Mouse (Mus musculus) erythroblast, adult 5-6 weeks (primary cell): ENCODE measurements around the gene Pcolce2. TPM values are rescaled to one million over a fixed set of nuclear protein-coding genes. Genes with fewer than 3 reads are reported as not detected.
A peak's percentile ranks its signal among the peaks of the same experiment; 100 is the strongest.

Source experiments
- ATAC-seq: replicated peaks from 2 replicates; pipeline ENCODE4 v1.8.0; 2016; ENCODE audit warnings: moderate number of reproducible peaks, mild to moderate bottlenecking, moderate TSS enrichment, inconsistent platforms; ENCODE audit not compliant: poor library complexity, low FRiP score, severe bottlenecking
- total RNA-seq, 2 experiments: library from RNA; stranded (forward) in 1 of 2; stranded (reverse) in 1 of 2; fragments of 150-400 nt in 1 of 2; fragments of 200-764, 138-1000 nt in 1 of 2; gene quantifications; 2 replicates each; pipeline versions ENCODE4 v1.2.3 to v1.2.4; 2015 to 2017; ENCODE audit warnings: low replicate concordance in 2 of 2

The Pcolce2 gene
- total RNA-seq, 2 experiments from 2014 or later = not detected

DNA sequence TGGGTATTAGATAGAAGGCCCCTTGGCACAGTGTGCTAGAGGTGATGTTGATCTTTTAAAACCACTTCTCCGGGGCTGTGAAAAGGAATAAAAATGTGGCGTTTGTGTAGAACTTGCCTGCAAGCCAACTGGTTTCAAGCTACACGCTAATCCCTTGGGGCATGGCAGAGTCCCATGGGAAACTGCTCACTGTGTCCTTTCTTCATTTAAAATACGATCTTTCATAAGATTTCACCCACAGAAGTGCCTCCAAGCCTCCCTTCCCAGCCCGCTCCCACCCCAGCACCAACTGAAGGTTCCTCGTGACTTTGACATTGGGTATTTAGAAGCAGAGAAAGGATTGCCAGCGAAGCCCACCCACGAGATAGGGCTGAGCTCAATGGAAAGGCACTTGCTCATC lies 8.5 kb downstream of the Pcolce2 start:
- no peak for ATAC-seq

DNA sequence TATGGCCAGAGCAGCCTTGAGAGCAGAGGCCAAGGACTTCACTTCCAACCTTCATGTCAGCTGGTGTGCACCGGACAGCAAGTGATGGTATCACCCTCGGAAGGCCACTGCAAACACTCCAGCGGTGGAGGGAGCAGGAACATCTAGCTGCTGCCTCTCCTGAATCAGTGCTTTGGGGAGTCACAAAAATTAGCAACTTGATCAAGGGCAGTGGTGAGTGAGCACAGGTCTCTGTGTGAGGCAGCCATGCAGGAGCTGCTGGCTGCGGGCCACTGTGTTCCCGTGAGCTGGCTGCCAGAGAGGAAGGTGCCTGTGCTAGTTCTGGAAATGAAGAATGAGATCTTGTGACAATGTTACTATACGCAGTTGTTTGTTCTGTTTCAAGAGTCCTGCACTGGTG lies 16.0 kb downstream of the Pcolce2 start:
- no peak for ATAC-seq

DNA sequence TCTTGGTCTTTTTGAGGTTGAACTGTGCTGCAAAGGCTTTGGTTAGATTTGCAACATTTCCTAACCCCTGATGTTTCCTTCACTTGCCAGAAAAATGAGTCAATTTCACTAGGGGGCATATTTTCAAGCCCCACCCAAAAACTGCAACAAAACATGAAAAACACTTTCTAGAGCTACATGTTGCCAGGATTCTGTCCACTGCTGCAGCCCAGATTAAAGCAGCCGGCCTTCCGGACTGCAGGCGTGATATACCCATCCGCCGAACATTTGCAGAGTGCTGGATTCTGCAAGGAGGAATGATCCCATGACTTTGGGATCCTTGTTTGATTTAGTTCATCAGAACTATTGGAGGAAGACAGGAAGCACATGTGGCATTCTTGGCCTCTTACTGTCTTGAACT lies 17.0 kb downstream of the Pcolce2 start:
- ATAC-seq = no peak

DNA sequence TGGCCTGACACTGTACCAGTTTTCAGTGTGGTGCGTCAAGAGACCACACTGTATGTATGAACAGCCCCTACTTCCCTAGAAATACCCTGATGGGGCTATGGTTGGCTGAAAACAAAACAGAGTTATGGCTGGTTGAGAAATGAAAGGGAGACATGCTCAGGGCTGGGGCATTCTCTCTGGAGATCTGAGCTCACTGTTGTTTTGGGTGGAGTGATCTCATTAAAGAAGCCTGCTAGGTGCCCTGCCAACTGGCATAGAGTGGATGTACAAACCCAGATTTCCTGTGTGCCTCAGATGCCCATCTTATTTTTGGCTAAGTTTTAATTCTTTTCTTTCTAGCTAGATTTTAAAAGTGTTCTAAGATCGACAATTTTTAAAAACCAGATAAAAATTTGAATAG lies 20.5 kb downstream of the Pcolce2 start:
- ATAC-seq = no peak

DNA sequence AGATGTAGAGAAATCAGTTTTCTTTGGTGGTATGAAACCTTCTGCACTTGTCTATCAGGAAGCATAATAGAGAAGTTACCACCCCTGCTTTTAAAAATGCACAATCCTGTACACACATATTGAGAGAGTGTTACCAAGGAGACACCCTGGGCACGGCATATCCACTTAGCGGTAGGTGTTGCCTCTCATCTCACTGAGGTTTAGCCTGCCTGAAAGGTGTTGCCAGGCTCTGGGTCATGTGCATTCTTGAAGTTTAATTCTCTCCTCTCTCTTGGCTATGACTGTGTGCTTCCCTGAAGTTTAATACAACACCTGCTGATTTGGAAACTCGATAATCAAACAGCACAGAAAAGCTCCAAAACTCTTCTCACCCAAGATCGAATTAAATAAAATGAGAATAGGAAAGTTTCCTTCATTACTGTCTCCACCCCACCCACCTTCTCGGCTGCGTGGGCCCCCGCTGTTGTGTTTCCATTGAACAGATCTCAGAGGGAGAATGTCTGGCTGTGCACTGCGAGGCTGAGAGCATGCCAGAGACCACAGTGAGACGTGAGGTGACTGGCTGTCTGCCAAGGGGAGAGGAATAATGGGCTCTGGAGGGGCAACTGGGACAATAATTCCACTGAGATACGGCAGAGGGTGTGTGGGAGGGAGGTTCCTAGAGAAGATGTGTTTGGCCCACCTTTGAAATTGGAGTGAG lies 27.0 kb downstream of the Pcolce2 start:
- ATAC-seq = no peak

- ATAC-seq = no peak
These were observed 28.4 kb downstream of the Pcolce2 start for GRCm38 (mm10) chr9:95665835-95666234.

DNA sequence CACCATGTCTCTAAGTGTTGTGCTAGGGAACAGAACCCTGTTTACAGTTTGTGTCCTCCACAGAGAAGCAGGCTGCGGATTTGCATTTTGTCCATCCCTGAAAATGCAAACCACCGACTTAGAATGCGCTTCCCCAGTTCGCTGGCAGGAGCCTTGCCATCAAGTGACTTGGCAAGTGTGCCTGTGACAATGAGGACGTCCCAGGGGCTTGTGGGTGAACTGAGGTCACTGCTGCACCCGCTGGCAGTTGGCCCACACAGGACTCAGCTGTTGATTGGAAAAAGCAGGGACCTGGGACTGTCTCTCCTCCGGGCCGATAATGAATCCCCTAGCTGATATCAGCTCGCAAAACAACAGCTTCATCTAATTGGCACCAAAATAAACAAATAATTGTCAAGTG lies 30.4 kb downstream of the Pcolce2 start:
- no peak for ATAC-seq

DNA sequence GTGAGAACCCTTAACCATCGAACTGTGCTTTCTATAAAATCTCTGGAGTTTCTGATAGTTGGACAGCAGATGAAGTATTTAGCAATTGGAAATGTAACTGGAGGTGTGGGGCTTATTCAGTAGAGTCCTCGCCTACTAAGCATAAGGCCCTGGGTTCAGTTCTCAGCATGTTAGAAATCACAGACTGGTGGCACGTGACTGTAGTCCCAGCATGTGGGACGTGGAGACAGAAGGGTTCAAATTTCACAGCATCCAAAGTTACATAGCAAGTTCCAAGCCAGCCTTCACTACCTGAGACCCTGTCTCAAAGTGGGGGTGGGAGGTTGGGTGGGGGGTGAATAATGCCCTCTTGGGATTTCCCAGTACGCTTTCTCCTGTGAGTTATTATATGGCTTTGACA lies 30.9 kb downstream of the Pcolce2 start:
- ATAC-seq = no peak

- no peak for ATAC-seq
These were observed 34.9 kb downstream of the Pcolce2 start for GRCm38 (mm10) chr9:95672331-95672730.

DNA sequence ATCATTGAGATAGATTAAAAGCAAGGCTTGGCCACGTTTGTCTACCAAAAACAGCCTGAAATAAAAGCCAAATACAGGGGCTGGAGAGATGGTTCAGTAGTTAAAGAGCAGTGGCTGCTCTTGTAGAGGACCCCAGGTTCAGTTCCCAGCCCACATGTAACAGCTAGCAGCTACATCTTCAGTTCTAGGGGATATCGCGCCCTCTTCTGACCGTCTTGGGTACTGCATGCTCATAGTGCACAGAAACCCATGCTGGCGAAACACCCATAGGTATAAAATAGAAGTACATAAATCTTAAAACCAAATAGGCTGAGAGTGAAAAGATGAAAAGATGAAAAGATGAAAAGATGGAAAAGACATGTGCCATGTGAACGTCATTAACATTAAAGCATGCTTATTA lies 35.4 kb downstream of the Pcolce2 start:
- ATAC-seq = no peak

- no peak for ATAC-seq
These were observed 37.8 kb downstream of the Pcolce2 start for GRCm38 (mm10) chr9:95675064-95675699.

GRCm38 (mm10) chr9:95676021-95676420 lies 38.6 kb downstream of the Pcolce2 start:
- no peak for ATAC-seq

DNA sequence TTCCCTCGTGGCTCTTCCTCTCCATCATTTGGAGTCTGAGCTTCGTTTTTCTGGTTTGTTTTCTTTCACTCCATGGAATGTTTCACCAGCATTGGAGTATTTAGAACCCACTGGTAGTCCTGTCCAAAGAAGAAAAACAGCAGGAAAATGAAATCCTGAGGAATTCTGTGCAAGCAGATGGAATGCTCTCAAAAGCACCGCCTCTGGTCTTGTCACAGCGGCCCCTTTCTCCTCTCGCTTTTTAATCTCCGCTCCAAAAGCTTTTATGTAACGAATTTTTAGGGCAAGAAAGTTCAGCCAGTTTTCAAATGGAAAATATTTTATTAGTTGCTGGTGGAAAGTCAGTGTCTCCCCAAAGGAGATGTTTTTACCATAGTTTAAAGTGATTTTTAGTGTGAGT lies 42.6 kb downstream of the Pcolce2 start:
- no peak for ATAC-seq

DNA sequence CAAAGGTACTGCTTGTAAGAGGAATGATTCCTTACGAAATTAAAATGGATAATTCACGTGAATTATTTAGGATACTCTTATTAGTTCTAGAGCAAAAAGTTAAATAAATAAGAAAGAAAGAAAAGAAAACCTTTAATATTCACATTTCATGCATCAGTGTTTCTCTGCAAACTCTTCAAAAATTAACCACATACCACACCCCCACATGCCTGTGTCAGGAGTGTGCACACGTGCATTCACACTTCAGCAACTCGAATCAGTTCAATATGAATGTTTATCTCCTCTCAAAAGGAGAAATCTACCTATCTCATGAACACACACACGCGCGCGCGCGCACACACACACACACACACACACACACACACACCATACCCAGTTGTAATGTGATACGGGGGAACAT lies 43.3 kb downstream of the Pcolce2 start:
- no peak for ATAC-seq

DNA sequence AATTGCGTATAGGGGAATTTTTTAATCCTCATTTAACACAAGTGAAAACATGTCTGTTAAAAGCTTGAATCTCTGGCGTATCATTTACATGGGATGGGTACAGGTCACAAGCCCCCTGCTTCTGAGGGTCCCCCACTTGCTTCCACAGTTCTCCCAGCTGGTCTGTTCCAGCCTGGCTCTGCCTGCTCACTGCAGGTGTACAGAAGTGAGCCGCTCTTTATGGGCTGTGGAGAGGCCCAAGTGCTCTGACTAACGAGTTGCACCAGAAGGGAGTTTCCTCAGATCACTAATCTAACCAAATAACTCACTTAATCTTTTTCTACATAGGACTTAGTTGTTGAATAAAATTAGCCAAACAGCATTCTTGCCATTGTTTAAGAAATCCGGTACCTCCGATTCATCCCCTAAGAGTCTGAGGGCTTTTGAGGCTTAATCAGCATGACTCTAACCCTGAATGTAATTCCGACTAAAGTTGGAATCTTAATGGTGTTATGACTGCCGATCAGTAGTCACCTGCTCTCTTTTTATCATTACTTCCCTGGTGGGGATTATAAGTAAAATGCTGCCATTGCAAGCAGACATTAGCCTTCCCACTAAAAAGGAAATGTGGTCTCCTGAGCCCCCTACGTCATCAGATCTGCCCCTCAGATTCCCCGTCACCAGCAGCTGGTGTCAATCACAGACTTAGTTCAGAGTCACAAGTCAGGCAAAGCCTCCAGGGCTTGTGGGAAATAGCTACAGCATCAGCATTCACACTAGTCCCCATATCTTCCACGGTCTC lies 48.4 kb downstream of the Pcolce2 start:
- no peak for ATAC-seq

DNA sequence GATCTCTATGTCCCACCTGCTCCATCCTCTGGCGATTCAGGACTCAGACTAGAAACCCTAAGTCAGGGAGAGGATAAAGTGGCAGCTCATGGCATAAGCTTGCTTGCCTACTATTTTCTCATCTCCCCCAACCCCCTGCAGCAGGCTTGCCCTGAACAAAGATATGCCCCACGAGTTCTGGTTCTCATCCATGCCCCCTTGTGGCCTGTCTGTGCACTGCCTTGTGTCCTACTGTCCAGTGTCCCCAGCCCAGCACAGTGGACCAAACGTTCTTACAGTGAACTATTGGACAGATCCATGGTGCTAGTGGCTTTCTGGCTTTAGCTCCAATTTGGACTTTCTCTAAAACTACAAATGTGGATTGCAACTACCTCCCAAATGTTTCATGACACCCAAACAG lies 50.7 kb downstream of the Pcolce2 start:
- ATAC-seq = 0 out of 2 replicates have a peak, but pooled peaks have one; percentile 52

DNA sequence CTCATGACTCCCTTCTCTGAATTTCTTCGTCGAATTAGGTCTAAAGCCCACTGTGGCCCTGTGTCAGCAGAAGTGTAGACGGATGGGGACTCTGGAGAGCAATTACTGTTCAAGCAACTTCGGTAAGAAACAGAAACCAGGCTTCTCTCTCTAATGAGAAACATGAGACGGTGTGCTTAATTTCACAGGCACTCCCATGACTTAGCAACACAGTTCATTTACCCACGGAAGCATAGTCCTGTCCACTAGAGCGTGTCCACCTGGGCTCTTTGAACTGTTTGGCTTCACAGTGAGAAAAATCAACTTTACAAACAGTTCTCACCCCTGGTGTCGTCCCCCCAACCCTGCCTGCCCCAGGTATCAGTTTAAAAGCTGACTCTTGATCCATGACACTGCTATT lies 55.4 kb downstream of the Pcolce2 start:
- no peak for ATAC-seq

- no peak for ATAC-seq
These were observed 56.2 kb downstream of the Pcolce2 start for GRCm38 (mm10) chr9:95693528-95694100.

DNA sequence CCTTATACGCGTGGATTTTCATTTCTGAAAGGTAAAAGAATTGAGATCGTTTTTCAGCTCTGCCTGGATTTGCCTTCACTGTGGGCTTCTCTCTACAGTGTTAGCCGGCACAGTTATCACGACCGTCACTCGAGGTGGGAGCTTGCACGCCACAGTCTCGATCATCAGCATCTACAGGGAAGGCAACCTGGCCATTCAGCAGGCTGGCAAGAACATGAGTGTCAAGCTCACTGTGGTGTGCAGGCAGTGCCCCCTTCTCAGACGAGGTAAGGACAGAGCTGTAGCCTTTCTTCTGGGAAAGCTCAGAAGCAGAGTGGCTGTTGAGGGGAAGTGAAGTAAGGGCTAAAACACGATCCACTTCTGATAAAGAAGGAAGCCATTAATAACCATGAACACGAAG lies 57.1 kb downstream of the Pcolce2 start:
- no peak for ATAC-seq

GRCm38 (mm10) chr9:95695023-95695422 lies 57.6 kb downstream of the Pcolce2 start:
- no peak for ATAC-seq

DNA sequence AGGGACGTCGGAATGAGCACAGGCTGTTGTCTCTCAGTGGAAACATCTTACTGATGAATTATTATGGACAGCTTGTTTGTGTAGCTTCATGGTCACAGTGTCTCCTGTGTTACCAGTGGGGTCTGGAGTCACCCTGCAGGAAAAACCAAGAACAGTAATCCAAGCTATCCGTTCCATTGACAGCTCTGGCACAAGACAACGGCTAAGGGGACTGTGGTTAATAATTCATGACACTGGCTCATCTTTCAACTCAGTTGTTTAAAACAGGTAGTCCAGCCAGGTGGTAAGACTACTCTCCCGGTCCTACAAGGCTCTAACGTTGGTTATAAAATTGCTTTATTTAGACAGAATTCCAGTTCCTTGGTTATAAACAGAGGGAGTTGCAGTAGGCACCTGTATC lies 59.2 kb downstream of the Pcolce2 start:
- no peak for ATAC-seq
